Mouse (Mus musculus) midbrain, embryonic 13.5 days (tissue): Measurements from ENCODE around the gene Sumf2. TPM values are rescaled to one million over a fixed set of nuclear protein-coding genes. Genes with fewer than 3 reads are reported as not detected.
A peak's percentile ranks its signal among the peaks of the same experiment; 100 is the strongest.
"Not testable (repeated sequence)": the region's sequence is repeated elsewhere in the genome, so short reads cannot be mapped to it uniquely, and the experiment has no call there.

Experiments
- ATAC-seq: fragments of 200-750 bp; cut with Nextera tagmentation; 2 replicates; pipeline ENCODE4 v1.8.0; 2017; ENCODE audit warnings: mild to moderate bottlenecking, moderate TSS enrichment, moderate library complexity
- H3K27ac ChIP-seq: fragments of 300-500 bp; sonication (generic); 2 replicates; pipeline ENCODE4 v1.5.1; 2015; ENCODE audit warnings: inconsistent platforms, mild to moderate bottlenecking, moderate library complexity
- H3K27me3 ChIP-seq: fragments of 300-500 bp; sonication (generic); 2 replicates; pipeline ENCODE4 v1.6.1; 2015; ENCODE audit warnings: mild to moderate bottlenecking, inconsistent platforms
- H3K36me3 ChIP-seq: fragments of 300-500 bp; sonication (generic); 2 replicates; pipeline ENCODE4 v1.6.1; 2015; ENCODE audit warnings: mild to moderate bottlenecking, inconsistent platforms
- H3K4me1 ChIP-seq: fragments of 300-500 bp; sonication (generic); replicated peaks from 2 replicates; pipeline ENCODE4 v1.6.1; 2015; ENCODE audit warnings: inconsistent platforms
- H3K4me2 ChIP-seq: fragments of 300-500 bp; sonication (generic); replicated peaks from 2 replicates; pipeline ENCODE4 v1.6.1; 2015; ENCODE audit warnings: moderate library complexity, mild to moderate bottlenecking, inconsistent platforms
- H3K4me3 ChIP-seq: fragments of 300-500 bp; sonication (generic); replicated peaks from 2 replicates; pipeline ENCODE4 v1.5.1; 2015; ENCODE audit warnings: mild to moderate bottlenecking, inconsistent platforms
- H3K9ac ChIP-seq: fragments of 300-500 bp; sonication (generic); replicated peaks from 2 replicates; pipeline ENCODE4 v1.6.1; 2015; ENCODE audit warnings: mild to moderate bottlenecking, inconsistent platforms
- H3K9me3 ChIP-seq: fragments of 300-500 bp; sonication (generic); 2 replicates; pipeline ENCODE4 v1.6.1; 2016; ENCODE audit warnings: mild to moderate bottlenecking, inconsistent platforms
- WGBS: fragments of 180-500 bp; shearing (Covaris S2); methylation state at CpG from one replicate; pipeline ENCODE4 v1.1.7; 2015; 5-methylcytosine and 5-hydroxymethylcytosine counted together
- polyA plus RNA-seq: library from polyadenylated mRNA; unstranded; fragments of >200 nt; fragmentation: Nextera tagmentation; extraction: Ambion mirVana; gene quantifications from 2 replicates; pipeline ENCODE4 v1.2.1, GENCODE M21; 2015

Sumf2 gene
- polyA plus RNA-seq, 1 experiment from 2014 or later = 33.2 TPM

- WGBS = 78% methylated on average over 9 of the region's 9 CpGs
- Histone ChIP-seq H3K4me2 (no peak overlapping the region), H3K36me3 (peaks cover 26% of the 10 kb centered on the region), H3K4me3 (no peak overlapping the region), H3K27me3 (no peaks in the 10 kb centered on the region), H3K9ac (no peak overlapping the region), H3K27ac (no peak overlapping the region), H3K9me3 (no peaks in the 10 kb centered on the region), H3K4me1 (no peaks in the 10 kb centered on the region)
- no peak for ATAC-seq
Measured at GRCm38 (mm10) chr5:129877731-129878455, 31.1 kb downstream of the Sumf2 start.

- H3K4me2 ChIP-seq = no peak overlapping the region
- ATAC-seq = no peak
- no peaks in the 10 kb centered on the region for H3K4me1 ChIP-seq
- H3K4me3 ChIP-seq = no peak overlapping the region
- peaks cover 33% of the 10 kb centered on the region for H3K36me3 ChIP-seq
- H3K27ac ChIP-seq = no peak overlapping the region
- no peaks in the 10 kb centered on the region for H3K27me3 ChIP-seq
- no peak overlapping the region for H3K9ac ChIP-seq
- H3K9me3 ChIP-seq = no peaks in the 10 kb centered on the region
- WGBS = 74% methylated on average over 2 of the region's 2 CpGs
Measured at GRCm38 (mm10) chr5:129878946-129879345, 32.2 kb downstream of the Sumf2 start.

- WGBS = 65% methylated on average over 3 of the region's 3 CpGs
- Histone ChIP-seq H3K9me3 (no peaks in the 10 kb centered on the region), H3K4me3 (no peak overlapping the region), H3K27me3 (no peaks in the 10 kb centered on the region), H3K9ac (no peak overlapping the region), H3K36me3 (peaks cover 38% of the 10 kb centered on the region), H3K4me2 (no peak overlapping the region), H3K4me1 (peaks cover 5% of the 10 kb centered on the region; the same call in 1 of the 2 replicates), H3K27ac (no peak overlapping the region)
- no peak for ATAC-seq
Measured at GRCm38 (mm10) chr5:129879888-129880287, 33.1 kb downstream of the Sumf2 start.

GRCm38 (mm10) chr5:129886271-129886670 is 39.5 kb downstream of the Sumf2 start:
- Histone ChIP-seq H3K9me3 (no peaks in the 10 kb centered on the region), H3K4me1 (peaks cover 21% of the 10 kb centered on the region), H3K4me3 (peak overlapping the region; percentile 87), H3K36me3 (peaks cover 27% of the 10 kb centered on the region), H3K9ac (peak overlapping the region; percentile 89), H3K27ac (peak overlapping the region; percentile 94), H3K4me2 (peak overlapping the region; percentile 91), H3K27me3 (no peaks in the 10 kb centered on the region)
- WGBS = 46% methylated on average over 10 of the region's 10 CpGs
- no peak for ATAC-seq

GRCm38 (mm10) chr5:129886911-129887636 is 40.3 kb downstream of the Sumf2 start, which contains the start of gene Chchd2:
Gene Chchd2, minus strand, starts transcription at chr5:129887470.
- WGBS = under 1% methylated on average over 46 of the region's 46 CpGs
- peak; percentile 100 for ATAC-seq
- peaks cover 19% of the 10 kb centered on the region for H3K36me3 ChIP-seq

GRCm38 (mm10) chr5:129890390-129890789 is 43.6 kb downstream of the Sumf2 start:
- not testable (repeated sequence) for H3K9me3 ChIP-seq
- WGBS = 73% methylated on average over 7 of the region's 7 CpGs

More at GRCm38 (mm10) chr5:129886911-129887636, 40.3 kb downstream of the Sumf2 start, which contains the start of gene Chchd2:
- no peaks in the 10 kb centered on the region for H3K27me3 ChIP-seq
- peak within 1 kb of the TSS; percentile 91 for H3K4me2 ChIP-seq
- peak within 1 kb of the TSS; percentile 89 for H3K9ac ChIP-seq
- H3K9me3 ChIP-seq = no peaks in the 10 kb centered on the region
- peak within 1 kb of the TSS; percentile 87 for H3K4me3 ChIP-seq
- peaks cover 21% of the 10 kb centered on the region for H3K4me1 ChIP-seq
- H3K27ac ChIP-seq = peak within 1 kb of the TSS; percentile 94

GRCm38 (mm10) chr5:129895198-129896088 is 48.7 kb downstream of the Sumf2 start, which contains the start of gene Zbed5:
Gene Zbed5, plus strand, starts transcription at chr5:129895723.
- Histone ChIP-seq H3K27ac (no peak within 1 kb of the TSS), H3K9me3 (no peaks in the 10 kb centered on the region), H3K9ac (peak within 1 kb of the TSS; percentile 70), H3K36me3 (peaks cover 1% of the 10 kb centered on the region; the same call in 1 of the 2 replicates), H3K4me3 (peak within 1 kb of the TSS; percentile 78), H3K4me2 (peak within 1 kb of the TSS; percentile 84), H3K27me3 (no peaks in the 10 kb centered on the region), H3K4me1 (peaks cover 9% of the 10 kb centered on the region)
- 3% methylated on average over 44 of the region's 44 CpGs for WGBS
- peak; percentile 100 for ATAC-seq

More at GRCm38 (mm10) chr5:129890390-129890789, 43.6 kb downstream of the Sumf2 start:
- H3K9ac ChIP-seq, H3K27me3 ChIP-seq, H3K27ac ChIP-seq, ATAC-seq, H3K4me2 ChIP-seq, H3K36me3 ChIP-seq, H3K4me3 ChIP-seq: not testable (repeated sequence)
- peaks cover 11% of the 10 kb centered on the region for H3K4me1 ChIP-seq

GRCm38 (mm10) chr5:129898449-129898848 is 51.7 kb downstream of the Sumf2 start, which contains the start of gene Phkg1:
Gene Phkg1, minus strand, starts transcription at chr5:129898549.
- H3K4me3 ChIP-seq = no peak within 1 kb of the TSS
- 92% methylated on average over 1 of the region's 1 CpGs for WGBS
- no peak within 1 kb of the TSS for H3K9ac ChIP-seq
- no peak within 1 kb of the TSS for H3K27ac ChIP-seq
- H3K4me2 ChIP-seq = no peak within 1 kb of the TSS
- peaks cover 21% of the 10 kb centered on the region for H3K36me3 ChIP-seq
- no peaks in the 10 kb centered on the region for H3K27me3 ChIP-seq
- no peak for ATAC-seq
- no peaks in the 10 kb centered on the region for H3K9me3 ChIP-seq
- peaks cover 9% of the 10 kb centered on the region for H3K4me1 ChIP-seq

- WGBS = 31% methylated on average over 4 of the region's 4 CpGs
- H3K27ac ChIP-seq = peak overlapping the region; percentile 97
- peaks cover 12% of the 10 kb centered on the region for H3K36me3 ChIP-seq
- H3K27me3 ChIP-seq = no peaks in the 10 kb centered on the region
- ATAC-seq = no peak
- H3K9ac ChIP-seq = peak overlapping the region; percentile 82
- peaks cover 12% of the 10 kb centered on the region for H3K4me1 ChIP-seq
- peak overlapping the region; percentile 63 for H3K4me3 ChIP-seq
- no peaks in the 10 kb centered on the region for H3K9me3 ChIP-seq
- peak overlapping the region; percentile 75 for H3K4me2 ChIP-seq
Measured at GRCm38 (mm10) chr5:129907775-129908174, 61.0 kb downstream of the Sumf2 start.

- H3K27ac ChIP-seq = peak within 1 kb of the TSS; percentile 97
- no peaks in the 10 kb centered on the region for H3K9me3 ChIP-seq
- ATAC-seq = peak; percentile 99
- WGBS = under 1% methylated on average over 63 of the region's 63 CpGs
- 0 out of 2 replicates have a peak, but pooled peaks cover 6% of the 10 kb centered on the region for H3K36me3 ChIP-seq
- no peaks in the 10 kb centered on the region for H3K27me3 ChIP-seq
- peak within 1 kb of the TSS; percentile 63 for H3K4me3 ChIP-seq
- H3K4me2 ChIP-seq = peak within 1 kb of the TSS; percentile 75
- H3K4me1 ChIP-seq = peaks cover 12% of the 10 kb centered on the region
- H3K9ac ChIP-seq = peak within 1 kb of the TSS; percentile 82
Measured at GRCm38 (mm10) chr5:129908242-129908965, 61.6 kb downstream of the Sumf2 start, which contains the start of gene Nupr1l. Gene Nupr1l, plus strand, starts transcription at chr5:129908540.

GRCm38 (mm10) chr5:129909147-129909546 is 62.4 kb downstream of the Sumf2 start:
- peak overlapping the region; percentile 75 for H3K4me2 ChIP-seq
- H3K4me3 ChIP-seq = peak overlapping the region; percentile 63
- H3K9me3 ChIP-seq = no peaks in the 10 kb centered on the region
- H3K27me3 ChIP-seq = no peaks in the 10 kb centered on the region
- WGBS = 75% methylated on average over 9 of the region's 9 CpGs
- 0 out of 2 replicates have a peak, but pooled peaks cover 3% of the 10 kb centered on the region for H3K36me3 ChIP-seq
- peak overlapping the region; percentile 97 for H3K27ac ChIP-seq
- peaks cover 12% of the 10 kb centered on the region for H3K4me1 ChIP-seq
- peak overlapping the region; percentile 82 for H3K9ac ChIP-seq
- no peak for ATAC-seq
